Mouse (Mus musculus): ENCODE data around the gene Spin2e.
"Not testable (repeated sequence)": the region's sequence is repeated elsewhere in the genome, so short reads cannot be mapped to it uniquely, and the experiment has no call there.

Gene Spin2e

DNA sequence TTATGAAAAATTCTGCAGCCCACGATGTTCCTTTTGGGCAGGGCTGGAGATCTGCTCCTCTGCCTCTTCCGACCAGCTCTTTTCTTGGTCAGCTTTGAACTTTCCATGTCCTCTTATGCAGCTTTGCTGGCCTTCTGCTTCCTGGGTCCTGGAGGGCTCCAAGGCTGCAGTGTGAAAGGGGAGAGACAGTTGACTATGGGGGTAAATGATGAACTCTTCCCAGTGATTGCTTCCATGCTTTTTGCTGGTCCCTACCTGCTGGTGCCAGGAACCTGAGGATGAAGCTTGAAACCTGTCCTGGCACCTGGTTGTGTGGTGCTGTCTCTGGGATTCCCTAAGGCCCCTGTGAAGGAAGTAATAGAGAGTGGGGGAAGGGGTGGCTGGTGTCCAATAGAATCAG lies at the start of gene Spin2e:
TSS of gene Spin2e (minus strand) at position 101 of the 400 bp plus-strand sequence.
- DNase-seq (ENCODE audit: low read depth, low spot score) = not testable (repeated sequence)

DNA sequence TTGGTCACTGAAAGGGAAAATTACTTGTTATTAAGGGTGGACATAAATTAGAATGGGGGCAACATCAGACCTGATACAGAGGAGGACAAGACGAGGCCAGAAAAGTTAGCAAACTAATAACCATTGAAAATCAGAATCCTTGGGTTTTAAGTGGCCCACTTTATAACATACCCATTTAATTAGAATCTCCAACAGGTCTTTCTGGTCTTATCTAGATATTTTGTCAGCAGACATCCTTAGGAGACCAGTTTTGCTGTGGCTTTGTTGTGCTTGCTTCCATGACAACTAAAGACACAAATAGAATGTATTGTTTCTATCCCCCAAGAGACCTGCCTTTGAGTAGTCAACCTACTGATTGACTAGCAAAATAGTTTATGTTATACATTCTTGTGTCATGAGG lies 44.5 kb downstream of the Spin2e start, which contains the start of gene Gm21883:
TSS of gene Gm21883 (minus strand) at position 101 of the 400 bp plus-strand sequence.
- DNase-seq (ENCODE audit: low read depth, low spot score) = not testable (repeated sequence)
